Mouse (Mus musculus): ENCODE results near the gene Psme4. TPM values are rescaled to one million over a fixed set of nuclear protein-coding genes. Genes with fewer than 3 reads are reported as not detected.

Psme4 gene
- polyA plus RNA-seq, 1 experiment: 11.2 TPM

DNA sequence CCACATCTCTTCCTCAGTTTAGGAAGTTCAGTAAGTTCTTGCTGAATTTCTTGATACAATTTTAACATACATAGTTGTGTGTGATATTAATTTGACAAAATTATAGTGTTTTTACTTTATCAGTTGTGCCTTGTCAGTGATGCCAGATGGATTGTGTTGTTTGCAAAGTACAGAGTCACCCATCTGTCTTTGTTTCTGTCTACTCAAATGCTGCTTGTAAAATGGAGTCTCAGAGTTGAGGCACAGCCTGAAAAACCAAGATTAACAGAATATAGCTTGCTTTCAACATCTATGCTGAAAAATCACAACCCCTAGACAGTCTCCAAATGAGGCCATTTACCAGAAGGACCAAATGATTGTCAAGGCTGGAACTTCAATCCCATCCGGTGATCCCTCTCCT, 157.0 kb downstream of the Psme4 start:
- 95% methylated on average over 1 of the region's 1 CpGs for WGBS
- DNase-seq (ENCODE audit: low read depth, low spot score): no peak

Other genes starting within 250 kb of the Psme4 start
- 1.6 and 2.0 TPM in 2 replicates for gene Acyp2, start 122.1 kb upstream of the Psme4 start, polyA plus RNA-seq (2012; rRNA removed)
- gene Gpr75, start 113.6 kb downstream of the Psme4 start, polyA plus RNA-seq (2012; rRNA removed): 0.03 and 0.10 TPM in 2 replicates
- 1.7 and 2.1 TPM in 2 replicates for gene Asb3, start 113.7 kb downstream of the Psme4 start, polyA plus RNA-seq (2012; rRNA removed)
- 12.4 and 14.5 TPM in 2 replicates for gene Erlec1, start 182.6 kb downstream of the Psme4 start, polyA plus RNA-seq (2012; rRNA removed)
- gene Chac2, start 214.6 kb downstream of the Psme4 start, polyA plus RNA-seq (2012; rRNA removed): 2.2 and 2.5 TPM in 2 replicates